Mouse (Mus musculus): ENCODE data around the gene Rpsa. TPM values are rescaled to one million over a fixed set of nuclear protein-coding genes. Genes with fewer than 3 reads are reported as not detected.

Rpsa gene
- polyA plus RNA-seq (2012; ENCODE audit: insufficient read depth, low replicate concordance), result 5,619 and 7,213 TPM in 2 replicates

GRCm38 (mm10) chr9:120127538-120128251 lies at the start of gene Rpsa:
Gene Rpsa, plus strand, starts transcription at chr9:120127689.
- peaks cover 40% of the 10 kb centered on the region for H3K4me1 ChIP-seq
- H3K9me3 ChIP-seq, result no peaks in the 10 kb centered on the region
- TF ChIP-seq GATA1 (IDR thresholded peaks at IDR 0.05; ENCODE audit: borderline replicate concordance, low read length) (no peak), FLI1 (IDR thresholded peaks at IDR 0.05; ENCODE audit: low read length) (peak; percentile 88)
- peak within 1 kb of the TSS; percentile 98 for H3K4me3 ChIP-seq (replicated peaks)
- no peaks in the 10 kb centered on the region for H3K27me3 ChIP-seq (replicated peaks)
- peaks cover 68% of the 10 kb centered on the region for H3K36me3 ChIP-seq (replicated peaks; ENCODE audit: low read length)

DNA sequence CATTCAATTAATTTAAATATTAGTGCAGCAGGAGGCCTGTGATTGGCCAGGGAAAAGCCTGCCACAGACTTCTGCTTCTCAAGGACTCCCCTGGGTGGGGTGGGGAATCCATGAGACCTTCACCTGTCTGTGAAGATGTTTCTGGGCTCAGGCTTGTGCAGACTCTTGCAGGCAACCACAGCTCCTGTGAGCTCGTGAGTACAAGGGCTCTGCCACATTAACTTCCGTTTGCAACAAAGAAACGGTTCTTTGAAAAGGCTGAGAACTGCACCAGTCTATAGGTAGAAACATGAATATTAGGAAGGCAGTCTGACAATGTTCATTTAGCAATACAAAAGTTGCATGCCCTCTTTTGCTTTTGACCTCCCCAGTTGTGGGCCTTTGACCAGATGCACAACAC lies 49.2 kb upstream of the Rpsa start:
- no peak for TF ChIP-seq FLI1 (IDR thresholded peaks at IDR 0.05; ENCODE audit: low read length)
- Histone ChIP-seq H3K27me3 (replicated peaks) (peaks cover 16% of the 10 kb centered on the region), H3K9me3 (peaks cover 6% of the 10 kb centered on the region; the same call in 1 of the 2 replicates), H3K36me3 (replicated peaks; ENCODE audit: low read length) (no peaks in the 10 kb centered on the region), H3K4me1 (peaks cover 6% of the 10 kb centered on the region; the same call in 1 of the 2 replicates), H3K4me3 (replicated peaks) (no peak overlapping the region)

DNA sequence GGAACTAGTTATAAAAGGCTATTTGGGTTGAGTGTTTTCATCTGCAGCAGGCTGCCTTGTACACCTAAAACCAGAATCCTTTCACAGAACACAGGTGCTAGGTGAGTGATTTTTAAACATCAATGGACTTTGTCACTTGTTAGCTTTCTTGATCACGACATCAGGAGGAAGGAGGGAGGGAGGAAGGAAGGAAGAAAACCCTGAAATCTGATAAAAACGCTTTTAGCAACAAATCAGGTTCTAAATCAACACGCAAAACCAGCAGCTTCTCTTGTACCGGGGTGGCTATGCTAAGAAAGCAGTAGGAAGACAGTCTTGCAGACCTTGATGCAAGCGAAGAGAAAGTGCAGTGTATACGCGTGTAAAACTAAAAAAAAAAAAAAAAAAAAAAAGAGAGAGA lies 47.6 kb upstream of the Rpsa start:
- Histone ChIP-seq H3K27me3 (replicated peaks) (peaks cover 22% of the 10 kb centered on the region), H3K36me3 (replicated peaks; ENCODE audit: low read length) (no peaks in the 10 kb centered on the region), H3K9me3 (peaks cover 6% of the 10 kb centered on the region; the same call in 1 of the 2 replicates), H3K4me3 (replicated peaks) (no peak overlapping the region), H3K4me1 (peaks cover 7% of the 10 kb centered on the region; the same call in 1 of the 2 replicates)
- TF ChIP-seq FLI1 (IDR thresholded peaks at IDR 0.05; ENCODE audit: low read length), result no peak
- no peak for TF ChIP-seq GATA1 (IDR thresholded peaks at IDR 0.05; ENCODE audit: borderline replicate concordance, low read length)

DNA sequence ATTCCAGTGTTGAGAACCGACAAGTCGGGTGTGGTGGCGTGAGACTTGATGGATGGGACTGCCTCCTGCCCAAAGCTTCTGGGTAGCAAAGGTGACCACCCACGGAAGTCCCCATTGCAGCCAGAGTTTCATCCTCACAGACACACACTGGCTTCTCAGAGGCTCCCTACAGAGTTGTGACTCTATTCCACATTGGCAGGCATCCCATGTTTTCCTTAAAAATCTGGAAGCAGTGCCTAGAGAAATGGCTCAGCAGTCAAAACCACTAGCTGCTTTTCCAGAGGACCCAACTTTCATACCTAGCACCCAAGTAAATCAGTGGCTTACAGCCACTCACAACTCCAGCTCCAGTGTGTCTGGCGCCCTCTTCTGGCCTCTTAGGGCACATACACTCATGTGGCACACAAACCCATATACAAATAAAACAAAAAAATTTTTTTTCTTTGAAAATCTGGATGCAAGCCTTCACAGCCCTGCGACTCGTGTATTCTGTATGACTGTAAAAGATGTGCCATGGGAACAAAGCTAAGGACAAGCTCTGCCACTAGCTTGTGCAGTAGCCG lies 46.9 kb upstream of the Rpsa start:
- no peak for TF ChIP-seq GATA1 (IDR thresholded peaks at IDR 0.05; ENCODE audit: borderline replicate concordance, low read length)
- no peak for TF ChIP-seq FLI1 (IDR thresholded peaks at IDR 0.05; ENCODE audit: low read length)
- Histone ChIP-seq H3K4me1 (peaks cover 7% of the 10 kb centered on the region; the same call in 1 of the 2 replicates), H3K4me3 (replicated peaks) (no peak overlapping the region), H3K36me3 (replicated peaks; ENCODE audit: low read length) (no peaks in the 10 kb centered on the region), H3K9me3 (peaks cover 6% of the 10 kb centered on the region; the same call in 1 of the 2 replicates), H3K27me3 (replicated peaks) (peaks cover 22% of the 10 kb centered on the region)

- Histone ChIP-seq H3K9me3 (peaks cover 6% of the 10 kb centered on the region; the same call in 1 of the 2 replicates), H3K36me3 (replicated peaks; ENCODE audit: low read length) (no peaks in the 10 kb centered on the region), H3K4me1 (peaks cover 7% of the 10 kb centered on the region; the same call in 1 of the 2 replicates), H3K4me3 (replicated peaks) (no peak overlapping the region), H3K27me3 (replicated peaks) (peaks cover 22% of the 10 kb centered on the region)
- TF ChIP-seq GATA1 (IDR thresholded peaks at IDR 0.05; ENCODE audit: borderline replicate concordance, low read length), result no peak
- TF ChIP-seq FLI1 (IDR thresholded peaks at IDR 0.05; ENCODE audit: low read length), result no peak
Measured at GRCm38 (mm10) chr9:120081247-120081646, 46.2 kb upstream of the Rpsa start.

- no peaks in the 10 kb centered on the region for H3K36me3 ChIP-seq (replicated peaks; ENCODE audit: low read length)
- peaks cover 20% of the 10 kb centered on the region for H3K27me3 ChIP-seq (replicated peaks)
- H3K4me3 ChIP-seq (replicated peaks), result no peak overlapping the region
- H3K4me1 ChIP-seq, result peaks cover 7% of the 10 kb centered on the region; the same call in 1 of the 2 replicates
- no peak for TF ChIP-seq GATA1 (IDR thresholded peaks at IDR 0.05; ENCODE audit: borderline replicate concordance, low read length)
- TF ChIP-seq FLI1 (IDR thresholded peaks at IDR 0.05; ENCODE audit: low read length), result no peak
- H3K9me3 ChIP-seq, result peaks cover 8% of the 10 kb centered on the region; the same call in 1 of the 2 replicates
Measured at GRCm38 (mm10) chr9:120081967-120082366, 45.5 kb upstream of the Rpsa start.

DNA sequence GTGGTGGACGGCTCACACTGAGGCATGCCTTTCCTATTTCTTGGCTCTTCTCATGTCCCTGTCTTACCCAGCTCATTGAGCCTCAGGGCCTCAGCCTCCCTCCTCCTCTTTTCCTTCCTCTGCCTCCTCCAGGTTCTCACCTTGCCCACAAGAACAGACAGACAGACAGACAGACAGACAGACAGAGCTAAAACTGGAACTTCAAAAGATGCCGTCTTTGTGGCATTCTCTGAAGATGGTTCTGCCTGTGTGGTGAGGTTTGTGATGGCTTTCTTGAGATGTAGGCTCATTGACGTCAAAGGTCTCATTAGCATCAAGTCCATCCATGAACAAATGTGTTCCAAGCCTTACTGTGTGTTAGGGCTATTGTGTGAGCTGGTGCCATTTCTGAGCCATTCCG lies 44.8 kb upstream of the Rpsa start:
- H3K9me3 ChIP-seq, result peaks cover 11% of the 10 kb centered on the region; the same call in 1 of the 2 replicates
- H3K4me3 ChIP-seq (replicated peaks), result no peak overlapping the region
- H3K36me3 ChIP-seq (replicated peaks; ENCODE audit: low read length), result no peaks in the 10 kb centered on the region
- peaks cover 16% of the 10 kb centered on the region for H3K27me3 ChIP-seq (replicated peaks)
- H3K4me1 ChIP-seq, result peaks cover 7% of the 10 kb centered on the region; the same call in 1 of the 2 replicates
- no peak for TF ChIP-seq GATA1 (IDR thresholded peaks at IDR 0.05; ENCODE audit: borderline replicate concordance, low read length)

DNA sequence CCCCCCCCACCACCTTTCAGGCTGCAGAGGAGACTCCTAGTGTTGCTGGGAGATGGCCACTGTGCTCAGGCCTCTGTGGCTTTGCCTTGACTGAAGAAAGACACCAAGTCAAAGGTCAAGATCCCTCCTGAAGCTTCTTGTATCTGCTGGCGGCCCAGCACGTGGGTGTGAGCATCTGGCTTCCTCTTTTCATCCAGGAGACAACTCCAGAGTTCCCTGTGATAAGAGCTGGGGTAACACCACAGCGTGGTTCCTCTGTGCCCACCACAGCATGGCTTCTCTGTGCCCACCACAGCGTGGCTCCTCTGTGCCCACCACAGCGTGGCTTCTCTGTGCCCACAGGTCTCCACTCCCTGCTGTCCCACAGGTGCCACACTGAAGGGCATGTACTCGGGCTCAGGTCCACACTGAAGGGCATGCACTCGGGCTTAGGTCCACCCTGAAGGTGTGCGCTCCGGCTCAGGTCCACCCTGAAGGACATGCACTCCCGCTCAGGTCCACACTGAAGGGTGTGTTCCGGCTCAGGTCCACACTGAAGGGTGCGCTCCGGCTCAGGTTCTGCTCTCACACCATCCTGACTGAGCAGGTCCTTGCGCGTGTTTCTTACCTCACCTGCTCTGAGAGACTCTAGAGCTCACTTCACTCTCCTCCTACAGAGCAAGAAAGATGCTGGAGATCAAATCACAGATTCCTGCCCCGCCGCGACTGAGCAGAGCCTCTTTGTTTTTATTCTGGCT lies 44.2 kb upstream of the Rpsa start:
- TF ChIP-seq FLI1 (IDR thresholded peaks at IDR 0.05; ENCODE audit: low read length) (no peak), GATA1 (IDR thresholded peaks at IDR 0.05; ENCODE audit: borderline replicate concordance, low read length) (no peak)
- Histone ChIP-seq H3K27me3 (replicated peaks) (peaks cover 16% of the 10 kb centered on the region), H3K9me3 (peaks cover 13% of the 10 kb centered on the region; the same call in 1 of the 2 replicates), H3K4me1 (peaks cover 7% of the 10 kb centered on the region; the same call in 1 of the 2 replicates), H3K4me3 (replicated peaks) (peak overlapping the region; percentile 13), H3K36me3 (replicated peaks; ENCODE audit: low read length) (no peaks in the 10 kb centered on the region)

- TF ChIP-seq FLI1 (IDR thresholded peaks at IDR 0.05; ENCODE audit: low read length) (no peak), GATA1 (IDR thresholded peaks at IDR 0.05; ENCODE audit: borderline replicate concordance, low read length) (no peak)
- no peak overlapping the region for H3K4me3 ChIP-seq (replicated peaks)
- H3K36me3 ChIP-seq (replicated peaks; ENCODE audit: low read length), result no peaks in the 10 kb centered on the region
- H3K4me1 ChIP-seq, result peaks cover 7% of the 10 kb centered on the region; the same call in 1 of the 2 replicates
- peaks cover 20% of the 10 kb centered on the region for H3K9me3 ChIP-seq
- H3K27me3 ChIP-seq (replicated peaks), result peaks cover 12% of the 10 kb centered on the region
Measured at GRCm38 (mm10) chr9:120084406-120084805, 43.1 kb upstream of the Rpsa start.

Data from megakaryocyte, embryonic 14.5 days (primary cell).